Mouse (Mus musculus): ENCODE measurements around the gene Ncbp2. TPM values are rescaled to one million over a fixed set of nuclear protein-coding genes. Genes with fewer than 3 reads are reported as not detected.

Ncbp2 gene
- polyA plus RNA-seq, 1 experiment, result 34.4 TPM

- TF ChIP-seq CTCF (IDR thresholded peaks at IDR 0.05; ENCODE audit: control insufficient read depth, insufficient read depth, insufficient read length) (no peak), MYOG (IDR thresholded peaks at IDR 0.05; ENCODE audit: control insufficient read depth, extremely low read depth, insufficient read length) (no peak), USF1 (IDR thresholded peaks at IDR 0.05; ENCODE audit: low read depth) (no peak), MAX (IDR thresholded peaks at IDR 0.05) (no peak), CEBPB (IDR thresholded peaks at IDR 0.05; ENCODE audit: low read depth) (no peak), MYOD1 (IDR thresholded peaks at IDR 0.05; ENCODE audit: control insufficient read depth, insufficient read length, low read depth) (no peak), FOSL1 (IDR thresholded peaks at IDR 0.05; ENCODE audit: insufficient read depth, low read length, poor library complexity, severe bottlenecking) (no peak)
- Histone ChIP-seq H3K36me3 (ENCODE audit: control insufficient read depth, insufficient read depth) (peaks cover 6% of the 10 kb centered on the region), H3K79me2 (ENCODE audit: control insufficient read depth, insufficient read depth) (peaks cover 41% of the 10 kb centered on the region), H3ac (ENCODE audit: control insufficient read depth, insufficient read length, low read depth) (no peak overlapping the region), H3K79me3 (ENCODE audit: low read depth) (peaks cover 31% of the 10 kb centered on the region), H3K4me3 (ENCODE audit: insufficient read depth, poor library complexity, severe bottlenecking) (no peak overlapping the region), H3K27me3 (ENCODE audit: control insufficient read depth, insufficient read depth, insufficient read length) (no peaks in the 10 kb centered on the region)
Observed at GRCm38 (mm10) chr16:32004731-32005130, 56.4 kb downstream of the Ncbp2 start.

GRCm38 (mm10) chr16:32008529-32009293 is 60.4 kb downstream of the Ncbp2 start:
- Histone ChIP-seq H3K79me3 (ENCODE audit: low read depth) (no peaks in the 10 kb centered on the region), H3K79me2 (ENCODE audit: control insufficient read depth, insufficient read depth) (peaks cover 4% of the 10 kb centered on the region), H3ac (ENCODE audit: control insufficient read depth, insufficient read length, low read depth) (no peak overlapping the region), H3K27me3 (ENCODE audit: control insufficient read depth, insufficient read depth, insufficient read length) (no peaks in the 10 kb centered on the region), H3K36me3 (ENCODE audit: control insufficient read depth, insufficient read depth) (peaks cover 2% of the 10 kb centered on the region), H3K4me3 (ENCODE audit: insufficient read depth, poor library complexity, severe bottlenecking) (no peak overlapping the region)
- TF ChIP-seq CTCF (IDR thresholded peaks at IDR 0.05; ENCODE audit: control insufficient read depth, insufficient read depth, insufficient read length) (no peak), CEBPB (IDR thresholded peaks at IDR 0.05; ENCODE audit: low read depth) (no peak), FOSL1 (IDR thresholded peaks at IDR 0.05; ENCODE audit: insufficient read depth, low read length, poor library complexity, severe bottlenecking) (no peak), MAX (IDR thresholded peaks at IDR 0.05) (no peak), USF1 (IDR thresholded peaks at IDR 0.05; ENCODE audit: low read depth) (no peak), MYOD1 (IDR thresholded peaks at IDR 0.05; ENCODE audit: control insufficient read depth, insufficient read length, low read depth) (no peak), MYOG (IDR thresholded peaks at IDR 0.05; ENCODE audit: control insufficient read depth, extremely low read depth, insufficient read length) (no peak)

GRCm38 (mm10) chr16:32009913-32010312 is 61.6 kb downstream of the Ncbp2 start:
- TF ChIP-seq MYOD1 (IDR thresholded peaks at IDR 0.05; ENCODE audit: control insufficient read depth, insufficient read length, low read depth) (no peak), FOSL1 (IDR thresholded peaks at IDR 0.05; ENCODE audit: insufficient read depth, low read length, poor library complexity, severe bottlenecking) (no peak), CEBPB (IDR thresholded peaks at IDR 0.05; ENCODE audit: low read depth) (no peak), CTCF (IDR thresholded peaks at IDR 0.05; ENCODE audit: control insufficient read depth, insufficient read depth, insufficient read length) (no peak), MYOG (IDR thresholded peaks at IDR 0.05; ENCODE audit: control insufficient read depth, extremely low read depth, insufficient read length) (no peak), USF1 (IDR thresholded peaks at IDR 0.05; ENCODE audit: low read depth) (no peak)
- no peak overlapping the region for H3ac ChIP-seq (ENCODE audit: control insufficient read depth, insufficient read length, low read depth)
- no peaks in the 10 kb centered on the region for H3K79me2 ChIP-seq (ENCODE audit: control insufficient read depth, insufficient read depth)
- no peaks in the 10 kb centered on the region for H3K79me3 ChIP-seq (ENCODE audit: low read depth)
- H3K27me3 ChIP-seq (ENCODE audit: control insufficient read depth, insufficient read depth, insufficient read length), result no peaks in the 10 kb centered on the region
- H3K36me3 ChIP-seq (ENCODE audit: control insufficient read depth, insufficient read depth), result peaks cover 3% of the 10 kb centered on the region
- H3K4me3 ChIP-seq (ENCODE audit: insufficient read depth, poor library complexity, severe bottlenecking), result no peak overlapping the region

GRCm38 (mm10) chr16:32010330-32010729 is 62.0 kb downstream of the Ncbp2 start:
- H3K4me3 ChIP-seq (ENCODE audit: insufficient read depth, poor library complexity, severe bottlenecking), result no peak overlapping the region
- no peaks in the 10 kb centered on the region for H3K79me3 ChIP-seq (ENCODE audit: low read depth)
- peaks cover 4% of the 10 kb centered on the region for H3K36me3 ChIP-seq (ENCODE audit: control insufficient read depth, insufficient read depth)
- H3ac ChIP-seq (ENCODE audit: control insufficient read depth, insufficient read length, low read depth), result no peak overlapping the region
- H3K79me2 ChIP-seq (ENCODE audit: control insufficient read depth, insufficient read depth), result no peaks in the 10 kb centered on the region
- H3K27me3 ChIP-seq (ENCODE audit: control insufficient read depth, insufficient read depth, insufficient read length), result no peaks in the 10 kb centered on the region
- TF ChIP-seq MYOD1 (IDR thresholded peaks at IDR 0.05; ENCODE audit: control insufficient read depth, insufficient read length, low read depth) (no peak), MYOG (IDR thresholded peaks at IDR 0.05; ENCODE audit: control insufficient read depth, extremely low read depth, insufficient read length) (no peak), MAX (IDR thresholded peaks at IDR 0.05) (no peak), FOSL1 (IDR thresholded peaks at IDR 0.05; ENCODE audit: insufficient read depth, low read length, poor library complexity, severe bottlenecking) (no peak), USF1 (IDR thresholded peaks at IDR 0.05; ENCODE audit: low read depth) (no peak), CTCF (IDR thresholded peaks at IDR 0.05; ENCODE audit: control insufficient read depth, insufficient read depth, insufficient read length) (no peak), CEBPB (IDR thresholded peaks at IDR 0.05; ENCODE audit: low read depth) (no peak)

Small RNA genes within 50 kb of the gene (microRNA-seq; reads per million reads assigned to microRNA genes)
- gene Gm26269 (ENCODE audit: borderline microRNAs expressed), result not detected

Other genes starting within 250 kb of the Ncbp2 start
- not detected for gene Meltf, start 69.7 kb upstream of the Ncbp2 start, polyA plus RNA-seq (2012; fragmentation: generic; extraction: Trizol)
- gene Pigz, start 14.7 kb upstream of the Ncbp2 start, polyA plus RNA-seq (2012; fragmentation: generic; extraction: Trizol), result 0.05 TPM
- 46.3 TPM for gene 0610012G03Rik, start within 50 bp of the Ncbp2 start, polyA plus RNA-seq (2012; fragmentation: generic; extraction: Trizol)
- gene Senp5, start 54.8 kb downstream of the Ncbp2 start, polyA plus RNA-seq (2012; fragmentation: generic; extraction: Trizol), result 11.0 TPM
- gene Pak2, start 130.8 kb downstream of the Ncbp2 start, polyA plus RNA-seq (2012; fragmentation: generic; extraction: Trizol), result 16.4 TPM
- 30.8 TPM for gene Pigx, start 151.2 kb downstream of the Ncbp2 start, polyA plus RNA-seq (2012; fragmentation: generic; extraction: Trizol)
- 4.2 TPM for gene Cep19, start 151.3 kb downstream of the Ncbp2 start, polyA plus RNA-seq (2012; fragmentation: generic; extraction: Trizol)
- not detected for gene Nrros, start 217.1 kb downstream of the Ncbp2 start, polyA plus RNA-seq (2012; fragmentation: generic; extraction: Trizol)
- not detected for gene Bex6, start 231.3 kb downstream of the Ncbp2 start, polyA plus RNA-seq (2012; fragmentation: generic; extraction: Trizol)

Measured in C2C12 (cell line).